Mouse (Mus musculus): ENCODE results near the gene Lctl.

The Lctl gene

DNA sequence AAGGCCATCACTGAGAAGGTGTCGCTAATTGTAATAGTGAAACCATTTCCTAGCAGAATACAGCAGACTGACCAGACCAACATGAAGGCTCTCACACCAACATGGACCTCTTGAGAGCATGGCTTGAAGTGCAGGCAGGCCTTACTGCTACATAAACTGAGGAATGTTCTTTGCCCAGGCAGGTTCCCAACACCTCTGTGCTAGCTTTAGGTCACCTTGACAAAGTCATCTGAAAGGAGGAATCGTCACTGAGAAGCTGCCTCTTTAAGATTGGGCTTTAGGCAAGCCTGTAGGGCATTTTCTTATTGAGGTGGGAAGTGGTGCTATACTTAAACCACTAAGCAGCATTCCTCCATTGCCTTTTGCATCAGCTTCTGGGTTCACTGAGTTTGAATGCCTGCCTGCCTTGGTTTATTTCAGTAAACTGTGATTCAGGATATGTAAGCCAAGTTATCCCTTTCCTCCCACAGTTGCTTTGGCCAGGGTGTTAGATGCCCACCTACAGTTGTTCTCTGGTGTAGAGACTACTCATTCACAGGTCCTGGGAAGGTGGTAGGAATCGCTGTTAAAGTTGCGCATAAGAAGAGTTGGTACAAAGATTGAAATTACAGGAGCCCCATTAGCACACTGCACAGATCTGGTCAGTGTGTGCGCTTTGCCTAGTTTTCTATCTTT, 67.4 kb downstream of the Lctl start:
- no peak for DNase-seq (ENCODE audit: low read depth, low spot score)
